10 mouse cellular contexts compared by ENCODE assay signal in the genomic region with DNA sequence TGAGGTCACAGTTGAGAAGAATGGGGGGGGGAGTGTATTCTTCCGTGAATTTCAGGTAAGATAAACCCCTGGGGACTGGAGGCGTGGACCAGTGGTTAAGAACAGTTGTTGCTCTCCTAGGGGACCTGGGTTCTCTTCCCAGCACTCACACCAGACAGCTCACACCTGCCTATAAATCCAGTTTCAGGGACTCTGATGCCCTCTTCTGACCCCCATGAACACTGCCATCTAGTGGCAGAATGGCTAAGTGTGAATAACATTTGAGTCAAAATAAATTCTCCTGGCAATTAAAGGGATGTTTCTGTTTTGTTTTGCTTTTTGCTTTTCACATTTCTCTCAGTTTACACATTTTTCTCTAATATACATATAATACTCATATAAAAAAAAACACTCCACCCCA.
DNase-seq lines count a peak whose midpoint lies in the region; ATAC-seq and TF ChIP-seq lines count a peak whose summit lies in the region.
"Had no signal": no experiment of that assay in that cellular context is flagged by ENCODE, and none has a peak within 500 bp of the region (broad histone marks: within the 10 kb centered on the region; RNA-seq: fewer than 3 reads in every experiment).

No protein-coding gene starts in this region.

- no peaks in the 10 kb centered on the region for H3K36me3 ChIP-seq in kidney, postnatal 0 days (ENCODE audit: insufficient read depth, low read length)
- H3K36me3 ChIP-seq: midbrain, embryonic 12.5 days had no signal

- H3K27ac ChIP-seq in kidney, postnatal 0 days = no peak overlapping the region
- H3K27ac ChIP-seq: midbrain, embryonic 12.5 days had no signal

- no peaks in the 10 kb centered on the region for H3K4me1 ChIP-seq in kidney, postnatal 0 days (replicated peaks; ENCODE audit: insufficient read depth, low read length)

- no peak overlapping the region for H3K4me2 ChIP-seq in kidney, postnatal 0 days (ENCODE audit: low read length)
- H3K4me2 ChIP-seq: midbrain, embryonic 12.5 days had no signal

- no peak overlapping the region for H3K9ac ChIP-seq in kidney, postnatal 0 days (ENCODE audit: low read depth, low read length)
- H3K9ac ChIP-seq: midbrain, embryonic 12.5 days had no signal

- DNase-seq in kidney, postnatal 0 days (ENCODE audit: low spot score) = peak; percentile 51
- DNase-seq in kidney, postnatal 10 days = no peak
- peak; percentile 42 for DNase-seq in lung, postnatal 36 days
- no peak for DNase-seq in layer of hippocampus, adult 9-11 months
- DNase-seq in left cerebral cortex, adult 8-10 months (ENCODE audit: low spot score in 2 of 2) = no peak
- no peak for DNase-seq in spleen, adult 12 weeks (ENCODE audit: low spot score)
- DNase-seq: cerebellum, adult 11 months had no signal

- ATAC-seq in kidney, postnatal 0 days (replicated peaks; ENCODE audit: low FRiP score, low read depth) = no peak
- peak; percentile 71 for ATAC-seq in CD4-positive, CD25-positive, alpha-beta regulatory T cell, adult 4 months
- peak; percentile 55 for ATAC-seq in activated CD4-positive, CD25-positive, alpha-beta regulatory T cell, adult 4 months

- no peaks in the 10 kb centered on the region for H3K9me3 ChIP-seq in kidney, postnatal 0 days (replicated peaks; ENCODE audit: low read length)
- H3K9me3 ChIP-seq: midbrain, embryonic 12.5 days had no signal

- H3K4me3 ChIP-seq in kidney, postnatal 0 days (replicated peaks; ENCODE audit: low read depth, low read length) = no peak overlapping the region
- H3K4me3 ChIP-seq: midbrain, embryonic 12.5 days had no signal

- H3K27me3 ChIP-seq in kidney, postnatal 0 days (ENCODE audit: insufficient read depth, low read length) = no peaks in the 10 kb centered on the region

- TF ChIP-seq CTCF in kidney, postnatal 0 days (IDR thresholded peaks at IDR 0.05; ENCODE audit: low read depth) = peak; percentile 75

- WGBS in kidney, postnatal 0 days = 59% methylated on average over 2 of the region's 2 CpGs

Comparison
In these comparisons a context has a peak if more than half of its experiments do, and no peak if none do; other contexts are left out.
1. DNase-seq: peak in kidney, postnatal 0 days (single experiment) and lung, postnatal 36 days (single experiment); none in kidney, postnatal 10 days (single experiment), layer of hippocampus, adult 9-11 months (single experiment), left cerebral cortex, adult 8-10 months (0 of 2) and spleen, adult 12 weeks (single experiment).